Mouse (Mus musculus) G1E (cell line): ENCODE measurements around the gene Fyb.

Source experiments
- CTCF ChIP-seq: IDR thresholded peaks from 2 replicates; pipeline ENCODE4 v1.5.1; 2012; ENCODE audit warnings: low read depth, low read length, inconsistent platforms, mixed read lengths
- POLR2AphosphoS5 ChIP-seq: IDR thresholded peaks from 2 replicates; pipeline ENCODE4 v1.6.1; 2012; ENCODE audit warnings: low read depth, low read length, inconsistent platforms; ENCODE audit not compliant: insufficient replicate concordance

DNA sequence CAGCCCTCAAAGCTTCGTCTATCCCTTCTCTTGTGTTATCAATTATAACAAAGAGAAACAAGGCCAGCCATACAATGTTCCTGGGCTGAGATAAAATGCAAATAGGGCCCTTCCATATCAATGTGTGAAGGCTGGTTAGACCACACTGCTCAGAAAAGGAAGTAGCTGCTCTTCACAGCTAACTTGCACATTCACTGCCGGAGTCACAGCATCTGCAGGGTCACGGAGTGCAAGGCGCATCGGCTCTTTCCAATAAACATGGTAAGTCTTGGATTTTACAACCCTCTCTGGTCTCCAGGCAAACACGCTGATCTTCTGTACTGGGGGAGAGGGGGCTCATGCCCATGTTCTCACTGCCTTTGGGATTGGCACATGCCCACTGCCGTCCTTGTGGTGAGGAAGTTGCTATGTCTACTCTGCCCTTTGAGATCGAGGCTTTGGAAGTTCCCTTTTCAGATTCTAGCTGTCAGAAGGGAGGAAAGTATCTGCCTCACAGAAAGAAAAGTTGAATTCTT, at the start of gene Fyb:
- no peak for TF ChIP-seq CTCF
- TF ChIP-seq POLR2AphosphoS5 = no peak
